Mouse (Mus musculus) v-Abl transformed pro-B cells (cell line): Measurements from ENCODE around the gene Def8.

Experiments used
- in situ Hi-C, 2 experiments: fragments of 400-800 bp; cut with MboI; formaldehyde crosslinking; loops; one replicate each; pipeline ENCODE4 v1.15.1; 2025; ENCODE audit not compliant: unreplicated experiment in 2 of 2

Def8 gene

DNA sequence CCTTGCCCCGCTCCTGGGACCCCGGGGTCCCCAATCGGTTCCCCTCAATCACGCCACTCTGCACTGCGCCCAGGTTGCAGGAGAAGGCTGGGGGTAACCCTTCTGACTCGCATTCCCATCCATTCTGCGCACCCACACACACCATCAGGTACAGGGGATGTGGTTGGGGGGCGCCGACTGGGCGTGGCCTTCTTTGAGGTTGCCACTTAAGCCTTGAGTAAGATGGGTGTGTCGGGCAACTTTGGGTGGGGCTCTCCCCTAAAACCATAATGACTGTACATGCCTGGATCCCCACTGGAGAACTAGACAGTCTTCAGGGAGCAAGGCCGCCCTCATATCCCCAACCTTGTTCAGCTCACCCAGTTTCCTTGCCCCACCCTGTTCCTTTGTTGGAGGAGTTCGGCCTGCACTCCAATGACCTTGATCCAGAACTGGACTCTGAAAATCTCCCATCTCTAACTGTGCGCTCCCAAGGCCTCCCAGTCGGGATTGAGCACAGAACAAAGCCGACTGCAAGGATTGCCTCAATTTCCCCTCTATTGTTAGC is 11.5 kb upstream of the Def8 start:
- in situ Hi-C loops = no loop called here

DNA sequence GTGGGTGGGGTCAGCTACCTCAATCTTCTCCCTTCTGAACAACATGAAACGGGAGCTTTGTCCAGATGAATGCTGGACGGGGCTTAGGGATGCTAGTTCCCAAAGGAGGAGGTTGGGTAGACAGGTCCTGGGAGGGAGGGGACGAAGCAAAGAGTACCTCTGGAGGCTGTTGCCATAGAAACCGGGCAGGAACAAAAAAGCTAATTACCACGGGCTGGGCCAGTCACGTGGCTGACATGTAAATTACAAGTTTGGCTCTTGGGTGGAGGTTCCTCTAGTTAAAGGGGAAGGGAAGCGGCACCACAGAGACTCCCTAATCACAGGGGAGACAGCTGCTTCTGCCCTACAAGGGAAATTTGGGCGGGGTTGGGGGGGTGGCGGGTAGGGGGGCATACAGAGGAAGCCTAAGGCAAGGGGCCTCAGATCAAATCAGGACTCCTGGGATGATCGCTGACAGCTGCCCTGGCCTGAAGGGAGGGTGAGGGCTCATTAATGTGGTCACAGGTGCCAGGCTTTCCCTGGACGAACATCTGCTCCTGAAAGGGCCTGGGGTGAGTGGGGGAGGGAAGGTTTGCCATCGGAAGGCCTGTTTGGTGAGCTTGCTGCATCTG is 10.7 kb upstream of the Def8 start:
- in situ Hi-C loops = no loop called here

DNA sequence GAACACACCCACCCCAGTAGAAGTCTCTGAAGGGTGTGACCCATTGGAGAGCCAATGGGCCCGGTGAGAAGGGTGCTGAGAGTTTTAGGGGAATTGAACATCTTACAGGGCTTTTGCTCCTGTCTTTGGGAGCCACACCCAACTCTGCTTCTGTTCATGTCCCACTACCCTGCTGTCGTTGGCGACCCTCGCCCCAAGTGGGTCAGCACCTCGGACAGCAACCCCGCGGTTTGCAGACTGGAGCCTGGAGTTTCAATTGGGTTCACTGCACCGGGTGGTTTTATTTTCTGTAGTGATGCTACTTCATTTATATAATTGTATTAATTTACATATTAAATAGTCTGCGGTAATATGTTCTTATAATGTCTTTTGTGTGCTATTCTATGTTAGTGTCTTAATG is 9.1 kb upstream of the Def8 start:
- in situ Hi-C loops = no loop called here

DNA sequence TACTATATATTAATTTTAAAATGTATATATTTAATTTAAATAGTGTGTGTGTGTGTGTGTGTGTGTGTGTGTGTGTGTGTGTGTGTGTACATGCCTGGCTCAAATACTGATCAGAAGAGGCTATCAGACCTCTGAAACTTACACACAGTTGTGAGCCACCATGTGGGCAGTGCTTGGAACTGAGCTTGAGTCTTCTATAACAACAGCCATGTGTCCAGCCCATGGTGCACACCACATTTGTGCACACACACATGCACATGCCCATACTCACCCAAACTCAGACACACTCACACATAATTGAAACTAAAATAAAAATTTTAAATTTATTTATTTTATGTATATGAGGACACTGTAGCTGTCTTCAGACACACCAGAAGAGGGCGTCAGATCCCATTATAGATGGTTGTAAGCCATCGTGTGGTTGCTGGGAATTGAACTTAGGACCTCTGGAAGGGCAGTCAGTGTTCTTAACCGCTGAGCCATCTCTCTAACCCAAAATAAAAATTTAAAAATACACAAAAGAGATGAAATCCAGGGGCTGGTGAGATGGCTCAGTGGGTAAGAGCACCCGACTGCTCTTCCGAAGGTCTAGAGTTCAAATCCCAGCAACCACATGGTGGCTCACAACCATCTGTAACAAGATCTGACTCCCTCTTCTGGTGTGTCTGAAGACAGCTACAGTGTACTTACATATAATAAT is 8.2 kb upstream of the Def8 start:
- in situ Hi-C loops = loop anchor here (5.0 kb wide), 1 partner anchor 33 kb away; no protein-coding TSS in a partner anchor

DNA sequence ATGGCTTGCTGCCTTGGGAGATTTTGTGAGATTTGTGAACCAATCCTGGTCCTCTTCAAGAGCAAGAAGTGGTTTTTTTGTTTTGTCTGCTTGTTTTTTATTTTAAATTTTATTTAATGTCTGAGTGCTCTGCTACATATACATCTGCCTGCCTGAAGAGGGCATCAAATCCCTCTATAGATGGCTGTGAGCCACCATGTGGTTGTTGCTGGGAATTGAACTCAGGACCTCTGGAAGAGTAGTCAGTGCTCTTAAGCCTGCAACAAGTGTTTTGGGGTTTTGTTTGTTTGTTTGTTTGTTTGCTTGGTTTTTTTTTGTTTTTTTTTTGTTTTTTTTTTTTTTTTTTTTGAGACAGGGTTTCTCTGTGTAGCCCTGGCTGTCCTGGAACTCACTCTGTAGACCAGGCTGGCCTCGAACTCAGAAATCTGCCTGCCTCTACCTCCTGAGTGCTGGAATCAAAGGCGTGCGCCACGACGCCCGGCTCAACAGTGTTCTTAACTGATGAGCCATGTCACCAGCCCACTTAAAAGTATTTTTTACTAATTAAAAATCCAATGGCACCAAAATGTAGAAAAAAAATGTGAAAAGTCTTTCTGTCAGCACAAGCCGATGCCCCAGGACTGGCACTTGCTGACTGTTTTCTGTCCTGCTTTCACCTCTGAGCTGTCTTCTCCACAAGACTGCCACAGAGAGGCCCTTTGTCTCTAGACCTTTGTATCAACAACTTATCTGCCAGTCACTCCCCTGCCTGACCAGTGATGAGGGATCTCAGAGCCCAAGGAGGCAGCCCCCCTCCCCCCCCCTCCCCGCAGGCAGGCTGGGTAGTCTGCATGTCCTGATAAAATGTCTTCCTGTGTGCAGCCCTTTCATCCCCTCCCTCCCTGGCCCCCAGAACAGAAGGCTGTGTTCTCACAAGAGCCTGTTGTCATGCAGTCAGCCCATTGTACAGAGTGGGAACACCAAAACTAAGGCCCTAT is 7.1 kb upstream of the Def8 start:
- in situ Hi-C loops = loop anchor here (5.0 kb wide), 1 partner anchor 34 kb away; no protein-coding TSS in a partner anchor

DNA sequence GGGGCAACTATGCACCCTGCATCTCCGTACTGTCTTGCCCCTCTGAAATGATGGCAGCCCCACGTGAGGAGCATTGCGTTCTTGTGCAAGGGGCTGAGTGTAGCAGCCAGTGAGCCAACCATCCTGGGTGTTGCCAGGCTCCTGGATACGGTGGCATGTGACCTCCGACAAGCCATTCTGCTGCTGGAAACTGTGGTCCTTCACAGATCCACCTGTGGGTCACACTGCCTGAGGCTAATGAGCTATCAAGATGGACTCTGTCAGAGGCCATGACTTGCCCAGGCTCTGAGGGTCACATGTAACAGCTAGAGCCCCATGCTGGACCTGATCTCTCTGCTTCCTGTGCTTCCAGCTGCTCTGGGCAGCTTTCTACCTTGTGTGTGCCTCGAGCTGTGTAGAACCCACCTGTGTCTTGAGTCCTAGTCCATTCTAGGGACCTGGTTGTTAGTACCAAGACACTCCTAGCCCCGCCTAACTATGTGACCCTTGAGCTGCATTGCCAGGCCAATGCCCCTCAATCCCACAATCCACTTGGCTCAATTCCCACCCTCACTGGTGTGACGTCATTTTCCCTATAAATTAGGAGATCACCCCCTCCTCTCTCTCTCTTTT is 6.3 kb upstream of the Def8 start:
- in situ Hi-C loops = loop anchor here (5.0 kb wide), 1 partner anchor 35 kb away; no protein-coding TSS in a partner anchor

DNA sequence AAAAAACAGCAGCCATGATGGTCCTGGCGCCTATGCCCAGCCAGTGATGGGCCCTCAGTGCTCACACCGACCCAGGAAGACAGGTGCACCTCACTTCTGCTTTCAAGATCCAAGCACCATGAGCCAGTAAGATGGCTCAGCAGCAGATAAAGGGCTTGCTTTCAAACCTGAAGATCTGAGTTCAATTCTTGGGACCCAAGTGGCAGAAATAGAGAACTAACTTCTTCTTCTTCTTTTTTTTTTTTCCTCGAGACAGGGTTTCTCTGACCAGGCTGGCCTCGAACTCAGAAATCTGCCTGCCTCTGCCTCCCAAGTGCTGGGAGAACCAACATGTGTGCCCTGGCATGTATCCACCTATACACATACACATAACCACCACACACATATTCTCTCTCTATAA is 3.6 kb upstream of the Def8 start:
- in situ Hi-C loops = loop anchor here (5.0 to 10.0 kb wide), 2 partner anchors 37 to 55 kb away; no protein-coding TSS in a partner anchor

DNA sequence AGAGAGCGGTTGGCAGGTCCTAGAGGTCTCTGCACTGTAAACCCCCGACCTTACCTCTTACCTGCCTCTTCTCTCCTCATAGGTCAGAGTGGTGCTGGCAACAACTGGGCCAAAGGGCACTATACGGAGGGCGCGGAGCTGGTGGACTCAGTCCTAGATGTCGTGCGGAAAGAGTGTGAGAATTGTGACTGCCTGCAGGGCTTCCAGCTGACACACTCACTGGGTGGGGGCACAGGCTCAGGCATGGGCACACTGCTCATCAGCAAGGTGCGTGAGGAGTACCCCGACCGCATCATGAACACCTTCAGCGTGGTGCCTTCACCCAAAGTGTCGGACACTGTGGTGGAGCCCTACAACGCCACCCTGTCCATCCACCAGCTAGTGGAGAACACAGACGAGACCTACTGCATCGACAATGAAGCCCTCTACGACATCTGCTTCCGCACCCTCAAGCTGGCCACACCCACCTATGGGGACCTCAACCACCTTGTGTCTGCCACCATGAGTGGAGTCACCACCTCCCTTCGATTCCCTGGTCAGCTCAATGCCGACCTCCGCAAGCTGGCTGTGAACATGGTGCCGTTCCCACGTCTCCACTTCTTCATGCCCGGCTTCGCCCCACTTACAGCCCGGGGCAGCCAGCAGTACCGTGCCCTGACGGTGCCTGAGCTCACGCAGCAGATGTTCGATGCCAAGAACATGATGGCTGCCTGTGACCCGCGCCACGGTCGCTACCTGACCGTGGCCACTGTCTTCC is 2.6 kb upstream of the Def8 start:
- in situ Hi-C loops = loop anchor here in 1 of 2 experiments (10.0 kb wide), 1 partner anchor 56 kb away; no protein-coding TSS in a partner anchor

DNA sequence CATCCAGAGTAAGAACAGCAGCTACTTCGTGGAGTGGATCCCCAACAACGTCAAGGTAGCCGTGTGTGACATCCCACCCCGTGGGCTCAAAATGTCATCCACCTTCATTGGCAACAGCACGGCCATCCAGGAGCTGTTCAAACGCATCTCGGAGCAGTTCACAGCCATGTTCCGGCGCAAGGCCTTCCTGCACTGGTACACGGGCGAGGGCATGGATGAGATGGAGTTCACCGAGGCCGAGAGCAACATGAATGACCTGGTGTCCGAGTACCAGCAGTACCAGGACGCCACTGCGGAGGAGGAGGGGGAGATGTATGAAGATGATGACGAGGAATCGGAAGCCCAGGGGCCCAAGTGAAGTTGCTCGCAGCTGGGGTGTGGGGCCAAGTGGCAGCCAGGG is 2.0 kb upstream of the Def8 start:
- in situ Hi-C loops = loop anchor here in 1 of 2 experiments (10.0 kb wide), 1 partner anchor 57 kb away; no protein-coding TSS in a partner anchor

DNA sequence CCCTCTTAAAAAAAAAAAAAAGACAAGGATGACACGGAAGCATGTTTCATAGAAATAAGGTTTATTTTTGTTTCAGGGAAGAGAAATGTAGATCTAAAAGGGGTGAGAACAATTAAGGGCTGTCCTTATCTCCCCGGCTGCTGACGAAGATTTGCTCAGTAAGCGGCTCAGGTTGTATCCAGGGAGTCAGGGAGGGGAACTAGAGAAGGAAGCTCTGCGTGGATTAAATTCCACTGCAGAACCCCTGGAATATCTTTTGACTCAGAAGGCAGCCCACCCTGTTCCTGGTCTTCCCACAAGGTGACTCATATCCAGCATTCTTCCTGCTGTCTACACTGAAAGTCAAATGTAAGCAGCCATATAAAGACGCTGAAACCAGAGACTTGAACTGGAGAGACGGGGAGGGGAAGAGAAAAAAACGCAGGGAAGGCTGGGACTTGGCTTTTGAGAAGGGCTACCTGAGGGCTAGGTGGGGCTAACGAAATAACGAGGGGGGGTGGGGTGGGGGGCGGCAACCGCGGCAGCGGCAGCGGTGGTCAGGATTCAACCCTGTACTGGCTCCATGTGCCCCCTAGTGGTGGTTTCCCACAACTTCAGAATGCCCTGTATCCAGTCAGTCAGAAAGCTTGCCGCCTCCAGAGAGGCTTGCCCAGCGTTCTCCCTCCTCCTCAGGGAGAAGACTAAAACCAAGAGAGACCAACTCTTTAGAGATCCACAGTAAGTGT is 1.1 kb upstream of the Def8 start:
- in situ Hi-C loops = loop anchor here in 1 of 2 experiments (10.0 kb wide), 1 partner anchor 57 kb away; no protein-coding TSS in a partner anchor

DNA sequence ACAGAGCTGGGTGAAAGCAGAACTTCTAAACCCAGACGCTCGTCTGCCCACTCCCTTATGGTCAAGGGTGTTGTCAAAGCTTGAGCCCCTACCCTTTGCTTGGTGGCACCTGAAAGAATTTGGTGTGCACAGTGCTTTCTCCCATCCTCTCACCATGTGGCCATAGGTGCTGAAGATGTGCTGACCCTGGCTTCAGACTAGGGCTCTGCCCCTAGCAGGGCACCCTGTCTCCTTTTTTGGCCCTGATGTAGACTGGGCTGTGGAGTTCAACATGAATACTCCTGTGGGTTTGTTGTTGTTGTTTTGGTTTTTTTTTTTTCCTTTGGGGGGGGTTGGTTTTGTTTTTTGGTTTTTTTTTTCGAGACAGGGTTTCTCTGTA is 557 bp upstream of the Def8 start:
- in situ Hi-C loops = loop anchor here in 1 of 2 experiments (10.0 kb wide), 1 partner anchor 58 kb away; no protein-coding TSS in a partner anchor

DNA sequence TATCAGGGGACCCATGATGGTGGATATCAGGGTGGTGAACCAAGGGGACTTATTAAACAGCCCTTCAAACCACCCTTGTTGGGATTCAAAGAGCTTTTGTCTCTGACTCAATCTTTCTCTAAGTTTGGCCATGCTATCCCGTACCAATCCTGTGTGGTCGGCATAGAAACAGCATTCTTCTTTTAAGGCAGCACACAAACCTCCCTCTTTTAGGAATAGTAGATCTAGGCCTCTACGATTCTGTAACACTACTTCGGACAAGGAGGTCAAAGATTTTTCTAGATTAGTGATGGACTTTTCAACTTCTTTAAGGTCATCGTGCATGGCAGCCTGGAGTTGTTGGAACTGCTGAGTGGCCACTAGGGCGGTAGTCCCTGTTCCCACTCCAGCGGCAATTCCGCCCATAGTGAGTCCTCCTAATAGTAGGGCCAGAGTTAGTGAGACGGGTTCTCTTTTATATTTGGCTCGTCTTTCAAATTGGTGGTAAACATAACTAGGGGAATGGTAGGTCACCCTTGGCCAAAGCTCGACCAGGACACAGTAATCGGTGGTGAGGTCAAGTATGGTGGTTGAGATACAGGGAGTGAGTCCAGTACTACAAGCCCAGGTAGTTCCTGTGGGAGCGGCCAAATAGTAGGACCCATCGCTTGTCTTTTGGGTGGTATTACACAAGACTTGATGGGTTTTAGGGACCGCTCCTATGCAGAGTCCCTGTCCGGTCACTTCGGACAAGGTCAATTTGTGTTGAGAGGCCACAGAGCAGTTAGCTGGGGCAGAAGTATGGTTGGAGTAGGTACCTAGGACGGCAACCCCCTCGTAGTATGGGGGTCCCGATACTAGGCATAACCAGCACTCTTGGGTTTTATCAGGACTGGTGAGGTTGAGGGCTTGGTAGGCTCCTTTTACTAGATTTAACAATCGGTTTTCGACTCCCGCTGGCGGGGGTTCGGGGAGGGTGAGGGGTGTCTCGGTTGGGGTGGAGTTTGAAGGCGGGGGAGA is 3.5 kb downstream of the Def8 start:
- in situ Hi-C loops = loop anchor here in 1 of 2 experiments (10.0 kb wide), 1 partner anchor 62 kb away; no protein-coding TSS in a partner anchor

DNA sequence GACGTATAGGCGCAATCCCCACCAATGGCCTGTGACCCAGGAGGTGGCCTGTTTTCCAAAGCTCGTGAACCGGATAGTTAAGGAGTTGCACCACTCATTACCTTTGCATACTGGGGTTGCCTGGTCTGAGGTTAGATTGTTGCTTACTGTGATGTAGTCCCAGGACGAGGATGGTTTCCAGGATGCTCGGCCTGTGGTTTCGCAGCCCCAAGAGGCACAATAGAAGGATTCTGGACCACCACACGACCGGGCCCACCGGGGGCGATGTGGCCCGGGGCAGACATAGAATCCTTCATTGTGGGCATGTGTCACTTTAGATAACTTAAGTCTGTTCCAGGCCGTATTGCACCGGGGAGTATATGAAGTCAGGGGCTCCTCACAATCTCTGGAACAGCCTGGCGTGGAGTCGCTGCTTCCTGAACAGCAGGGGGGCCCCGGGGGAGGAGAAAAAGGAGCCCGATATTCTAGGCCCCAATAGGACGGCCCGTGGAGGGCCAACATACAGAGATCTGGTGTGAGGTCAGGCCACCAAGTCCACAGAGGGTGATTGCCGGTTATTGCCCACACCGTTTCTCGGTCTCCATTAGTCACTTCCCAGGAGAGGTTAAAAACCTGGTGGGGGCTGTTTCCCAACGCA is 4.4 kb downstream of the Def8 start:
- in situ Hi-C loops = loop anchor here in 1 of 2 experiments (10.0 kb wide), 1 partner anchor 63 kb away; no protein-coding TSS in a partner anchor

DNA sequence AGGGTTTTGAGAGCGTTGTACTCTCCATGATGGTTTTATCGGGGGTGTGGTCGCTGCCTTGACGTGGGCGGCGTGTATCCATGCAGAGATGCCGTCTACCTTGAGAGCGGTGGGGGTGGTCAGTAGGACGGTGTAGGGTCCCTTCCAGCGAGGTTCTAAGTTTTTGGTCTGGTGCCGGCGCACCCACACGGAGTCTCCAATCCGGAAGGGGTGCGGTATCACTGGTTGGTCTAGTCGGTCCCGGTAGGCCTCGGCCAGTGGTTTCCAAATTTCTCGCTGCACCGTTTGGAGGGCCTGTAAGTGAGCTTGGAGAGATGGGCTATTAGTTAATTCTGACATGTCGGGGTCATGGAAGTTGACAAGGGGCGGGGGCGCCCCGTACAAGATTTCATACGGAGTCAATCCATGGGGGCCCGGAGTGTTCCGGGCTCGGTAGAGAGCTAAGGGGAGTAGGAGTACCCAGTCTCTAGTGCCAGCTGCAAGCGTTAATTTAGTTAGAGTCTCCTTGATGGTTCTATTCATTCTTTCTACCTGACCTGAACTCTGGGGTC is 5.1 kb downstream of the Def8 start:
- in situ Hi-C loops = loop anchor here in 1 of 2 experiments (10.0 kb wide), 1 partner anchor 64 kb away; no protein-coding TSS in a partner anchor

DNA sequence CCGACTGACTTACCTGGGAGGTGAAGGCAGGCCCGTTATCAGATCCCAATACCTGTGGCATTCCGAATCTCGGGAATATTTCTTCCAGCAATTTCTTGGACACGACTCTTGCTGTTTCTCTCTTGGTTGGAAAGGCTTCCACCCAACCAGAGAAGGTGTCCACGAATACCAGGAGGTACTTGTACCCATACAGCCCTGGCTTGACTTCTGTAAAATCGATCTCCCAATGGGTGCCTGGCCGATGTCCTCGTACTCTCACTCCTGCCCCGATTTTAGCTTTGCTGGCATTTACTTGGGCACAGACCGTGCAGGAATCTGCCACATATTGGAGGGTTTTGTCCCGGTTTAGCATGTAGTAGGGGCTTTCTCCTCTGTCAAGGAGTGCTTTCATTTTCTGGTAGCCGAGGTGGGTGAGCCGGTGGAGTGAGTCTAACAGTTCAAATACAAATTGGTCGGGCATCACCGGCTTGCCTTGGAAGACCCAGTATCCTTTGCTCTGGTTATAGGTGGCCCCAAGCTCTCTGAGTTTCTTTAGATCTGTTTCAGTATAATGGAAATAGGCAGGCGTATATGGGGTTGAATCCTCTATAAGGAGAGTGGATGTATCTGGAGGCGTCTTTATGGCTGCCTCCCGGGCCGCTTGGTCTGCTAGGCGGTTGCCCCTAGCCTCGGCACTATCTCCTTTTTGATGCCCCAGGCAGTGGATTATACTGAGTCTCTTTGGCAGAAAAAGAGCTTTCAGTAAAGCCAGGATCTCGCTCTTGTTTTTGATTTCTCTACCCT is 5.8 kb downstream of the Def8 start:
- in situ Hi-C loops = loop anchor here in 1 of 2 experiments (10.0 kb wide), 1 partner anchor 64 kb away; no protein-coding TSS in a partner anchor

DNA sequence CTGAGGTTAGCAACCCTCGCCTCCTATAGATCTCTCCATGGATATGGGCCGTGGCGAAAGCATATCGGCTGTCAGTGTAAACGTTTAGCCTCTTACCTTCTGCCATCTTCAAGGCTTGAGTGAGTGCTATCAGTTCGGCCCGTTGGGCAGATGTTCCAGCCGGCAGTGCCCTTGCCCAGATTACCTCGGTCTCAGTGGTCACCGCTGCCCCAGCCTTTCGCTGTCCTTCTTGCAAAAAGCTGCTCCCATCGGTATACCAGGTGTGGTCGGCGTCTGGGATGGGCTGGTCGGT is 6.3 kb downstream of the Def8 start:
- in situ Hi-C loops = loop anchor here in 1 of 2 experiments (10.0 kb wide), 1 partner anchor 65 kb away; no protein-coding TSS in a partner anchor
